Mouse (Mus musculus): ENCODE measurements around the gene Rell1.
"Not testable (repeated sequence)": the region's sequence is repeated elsewhere in the genome, so short reads cannot be mapped to it uniquely, and the experiment has no call there.

Rell1 gene

DNA sequence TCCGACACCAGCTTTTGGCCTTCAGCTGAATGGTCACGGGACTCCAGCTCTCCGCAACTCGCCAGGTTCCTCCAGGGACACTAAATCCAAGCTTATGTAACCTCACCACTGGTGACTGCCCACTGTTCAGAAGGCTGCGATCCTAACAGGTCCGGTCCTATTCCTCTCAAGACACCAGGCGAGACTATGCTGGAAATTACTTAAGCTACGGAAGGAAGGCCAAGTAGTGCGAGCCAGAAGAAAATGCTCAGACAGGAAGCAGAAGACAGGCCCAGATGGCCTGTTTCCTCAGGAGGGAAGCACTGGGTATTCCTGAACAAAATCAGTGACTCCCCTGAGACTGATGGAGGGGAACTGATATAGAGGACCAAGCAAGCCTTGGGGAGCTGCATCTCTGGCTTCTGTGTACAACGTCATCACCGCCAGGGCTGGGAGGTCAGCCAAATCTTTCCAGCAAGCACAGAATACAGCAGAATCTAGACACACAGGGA, 17.2 kb downstream of the Rell1 start:
- no peak for DNase-seq

DNA sequence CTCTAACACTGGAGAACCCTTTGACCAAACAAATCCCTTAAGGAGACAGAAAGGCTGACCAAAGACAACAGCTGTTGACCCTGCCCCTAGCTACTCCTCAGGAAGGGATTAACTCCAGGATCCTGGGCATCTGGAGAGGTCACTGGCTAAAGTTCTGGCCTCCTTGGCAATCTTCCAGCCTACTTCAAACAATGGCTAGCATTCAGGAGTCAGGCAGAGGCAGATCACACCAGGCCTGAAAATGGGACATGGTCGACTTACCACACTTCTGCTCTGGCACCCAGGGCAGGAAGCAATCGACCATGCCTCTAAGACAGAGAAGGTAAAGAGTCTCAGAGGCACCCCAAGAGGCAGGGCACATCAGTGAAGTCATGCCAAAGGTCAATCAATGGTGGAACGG, 19.5 kb downstream of the Rell1 start:
- DNase-seq = no peak

DNA sequence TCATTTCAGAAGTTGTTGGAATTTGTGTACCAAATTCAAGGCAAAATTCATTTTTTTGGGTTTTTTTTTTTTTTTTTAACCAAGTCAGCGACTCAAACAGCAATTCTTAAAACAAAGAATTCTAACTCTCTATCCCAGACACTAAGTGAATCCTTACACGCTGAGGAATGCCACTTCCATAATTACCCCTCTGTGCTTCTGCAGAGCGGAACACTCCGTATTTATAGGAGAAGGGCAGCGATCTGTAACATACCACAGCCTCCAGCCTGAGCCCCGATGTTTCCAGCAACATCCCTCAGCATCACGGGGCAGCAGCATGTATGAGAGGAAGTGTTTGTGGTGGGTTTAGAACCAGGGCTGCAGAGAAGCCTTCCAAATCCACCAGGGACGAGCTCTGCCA, 21.2 kb downstream of the Rell1 start:
- DNase-seq = no peak

DNA sequence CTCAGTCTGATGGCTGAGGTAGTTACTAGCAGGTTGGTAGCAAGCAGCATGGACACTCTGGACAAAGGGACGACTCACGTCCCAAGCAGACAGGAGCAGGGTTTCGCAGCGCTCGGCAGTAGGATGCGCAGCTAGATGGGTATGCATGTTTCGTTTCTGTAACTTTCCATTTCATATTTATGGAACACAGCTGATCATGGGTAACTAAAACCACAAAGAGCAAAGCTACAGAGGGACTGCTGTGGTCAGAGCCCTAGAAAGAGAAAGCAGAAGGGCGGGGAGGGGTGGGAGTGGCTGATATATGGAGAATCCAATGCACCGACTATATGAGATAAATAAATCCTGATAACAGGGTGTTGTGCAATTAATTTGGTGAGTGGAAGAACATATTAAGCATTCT, 25.4 kb downstream of the Rell1 start:
- DNase-seq = no peak

DNA sequence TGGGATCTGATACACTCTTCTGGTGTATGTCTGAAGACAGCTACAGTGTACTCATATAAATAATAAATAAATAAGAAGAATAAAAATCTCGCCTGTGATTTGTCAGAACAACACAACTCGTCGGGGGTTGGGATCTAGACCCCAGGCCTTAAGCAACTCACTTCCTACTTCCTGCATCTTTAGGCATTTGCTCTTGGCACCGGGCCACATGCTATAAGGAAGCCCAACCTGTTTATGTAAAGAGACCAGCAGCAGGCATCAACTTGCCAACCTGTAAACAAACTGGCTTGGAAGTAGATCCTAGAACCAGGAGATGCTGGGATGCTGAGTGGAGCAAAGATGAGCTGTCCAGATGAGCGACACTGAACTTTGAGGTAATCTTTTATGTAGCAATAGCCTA, 26.8 kb downstream of the Rell1 start:
- DNase-seq = no peak

DNA sequence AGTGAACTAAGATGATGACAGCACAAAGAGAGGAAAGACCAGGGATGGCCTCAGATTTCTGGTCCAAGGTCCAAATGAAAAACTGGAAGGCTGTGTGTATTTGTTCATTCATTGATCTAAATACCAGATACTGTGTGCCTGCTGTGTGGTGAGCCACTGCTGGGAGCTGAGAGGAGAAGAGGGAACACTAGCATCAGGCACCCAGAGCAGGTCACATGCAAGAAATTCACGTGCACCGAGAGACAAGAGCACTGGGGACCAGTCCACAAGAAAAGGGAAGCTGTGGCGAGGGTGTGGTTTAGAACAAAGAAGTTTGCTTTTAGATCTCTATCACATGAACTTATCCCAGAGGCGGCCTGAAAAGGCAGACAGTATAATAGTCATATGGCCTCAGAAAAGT, 30.1 kb downstream of the Rell1 start:
- no peak for DNase-seq

DNA sequence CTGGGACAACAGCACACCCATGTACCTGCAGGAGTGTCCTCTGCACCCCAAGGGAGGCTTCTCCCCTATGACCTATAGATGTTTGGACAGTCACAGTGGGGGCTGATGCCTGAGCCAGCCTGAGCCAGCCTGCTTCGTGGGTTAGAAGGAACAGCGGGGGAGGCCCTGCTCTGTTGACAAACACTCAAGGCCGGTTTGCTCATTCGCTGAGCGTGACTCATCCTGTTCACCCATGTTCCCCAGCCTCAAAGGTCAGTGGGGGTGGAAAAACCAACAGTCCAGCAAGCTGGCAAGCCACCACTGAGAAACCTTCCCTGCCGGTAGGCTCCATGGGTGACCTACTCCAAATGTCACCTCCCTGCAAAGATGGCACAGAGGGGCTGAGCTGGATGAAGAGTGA, 32.0 kb downstream of the Rell1 start:
- no peak for DNase-seq

DNA sequence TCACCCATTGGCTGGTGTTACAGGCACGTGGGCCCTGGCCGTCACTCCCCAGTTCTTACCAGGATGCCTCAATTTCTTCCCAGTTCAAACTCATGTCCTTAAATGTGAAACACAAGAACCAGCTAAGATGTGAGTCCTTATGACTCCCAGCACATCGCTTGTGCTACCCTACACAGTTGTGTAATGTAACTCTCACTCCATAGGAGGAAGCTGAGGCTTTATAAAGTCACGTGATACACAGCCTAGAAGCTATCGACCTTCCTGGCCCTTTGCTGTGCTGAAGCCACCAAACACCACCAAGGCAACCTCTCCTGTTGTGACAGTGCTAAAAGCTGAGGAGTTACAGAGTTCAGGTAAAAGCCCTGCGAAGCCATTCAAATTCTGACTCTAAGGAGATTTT, 33.1 kb downstream of the Rell1 start:
- no peak for DNase-seq

DNA sequence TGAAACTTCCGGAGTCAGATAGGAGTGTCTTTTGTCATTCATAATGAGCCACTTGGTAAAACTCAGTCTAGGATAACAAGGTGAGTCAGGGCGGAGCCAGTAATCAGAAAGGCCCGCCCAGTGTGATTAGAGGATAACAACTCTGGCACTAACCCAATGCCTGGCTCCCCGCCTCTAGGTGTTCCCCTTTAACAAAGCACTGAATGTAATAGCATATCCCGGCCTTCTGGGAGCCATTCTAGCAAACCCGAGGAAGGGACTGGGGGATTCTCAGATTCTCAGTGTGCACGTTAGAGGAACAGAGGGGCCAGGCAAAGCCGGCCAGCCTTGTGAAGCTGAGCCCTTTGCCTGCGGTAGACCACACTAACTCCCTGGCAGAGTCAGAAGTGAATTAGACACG, 35.9 kb downstream of the Rell1 start:
- DNase-seq = no peak

DNA sequence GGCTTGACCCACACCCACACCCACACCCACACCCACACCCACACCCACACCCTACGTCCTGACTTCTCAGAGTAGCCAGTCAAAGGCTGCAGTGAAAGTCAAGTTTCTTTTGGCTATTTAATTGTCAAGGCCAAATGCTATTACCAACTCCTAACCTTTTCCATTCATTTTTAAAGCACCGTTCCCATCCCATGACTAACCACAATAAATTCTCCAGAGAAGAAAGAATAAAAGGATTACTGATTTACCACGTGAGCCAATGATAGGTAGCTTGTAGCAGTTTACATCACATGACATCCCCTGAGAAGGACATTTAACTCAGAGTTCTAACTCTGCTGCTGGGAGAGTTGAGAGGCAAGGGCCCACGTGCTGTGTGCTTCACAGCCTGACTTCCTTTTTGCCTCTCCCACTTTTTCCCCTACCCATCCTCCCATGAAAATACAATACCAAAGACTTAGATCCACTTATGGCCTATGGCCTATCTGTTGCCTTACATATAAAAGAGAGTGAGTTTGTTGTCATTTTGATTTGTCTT, 37.8 kb downstream of the Rell1 start:
- DNase-seq = no peak

DNA sequence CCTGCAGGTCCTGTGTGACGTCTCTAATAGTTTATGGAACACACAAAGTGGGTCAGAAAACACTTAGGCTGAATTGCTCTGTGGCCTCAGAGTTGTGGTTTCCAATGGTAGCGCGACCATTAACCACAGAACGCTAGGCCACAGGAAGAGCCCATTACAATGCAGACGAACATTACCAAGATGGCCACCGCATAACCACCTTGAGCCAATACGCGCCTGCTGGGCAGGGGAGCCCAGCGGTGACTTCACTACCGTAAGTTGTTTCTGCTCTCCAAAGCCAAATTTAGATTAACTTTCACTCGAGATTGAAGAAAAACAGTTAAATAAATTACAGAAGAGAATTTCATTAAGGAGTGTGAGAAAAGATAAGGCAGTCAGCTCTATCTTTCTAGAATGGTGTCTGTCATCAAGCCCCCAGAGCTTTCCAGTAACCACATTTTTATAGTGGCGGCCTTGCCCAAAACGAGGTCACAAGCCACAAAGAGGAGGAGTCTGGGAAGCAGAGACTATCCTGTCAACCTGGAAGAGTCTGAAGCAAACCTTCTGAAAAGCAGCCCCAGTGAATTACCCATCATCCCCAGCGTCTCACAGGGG, 43.6 kb downstream of the Rell1 start:
- DNase-seq = no peak

DNA sequence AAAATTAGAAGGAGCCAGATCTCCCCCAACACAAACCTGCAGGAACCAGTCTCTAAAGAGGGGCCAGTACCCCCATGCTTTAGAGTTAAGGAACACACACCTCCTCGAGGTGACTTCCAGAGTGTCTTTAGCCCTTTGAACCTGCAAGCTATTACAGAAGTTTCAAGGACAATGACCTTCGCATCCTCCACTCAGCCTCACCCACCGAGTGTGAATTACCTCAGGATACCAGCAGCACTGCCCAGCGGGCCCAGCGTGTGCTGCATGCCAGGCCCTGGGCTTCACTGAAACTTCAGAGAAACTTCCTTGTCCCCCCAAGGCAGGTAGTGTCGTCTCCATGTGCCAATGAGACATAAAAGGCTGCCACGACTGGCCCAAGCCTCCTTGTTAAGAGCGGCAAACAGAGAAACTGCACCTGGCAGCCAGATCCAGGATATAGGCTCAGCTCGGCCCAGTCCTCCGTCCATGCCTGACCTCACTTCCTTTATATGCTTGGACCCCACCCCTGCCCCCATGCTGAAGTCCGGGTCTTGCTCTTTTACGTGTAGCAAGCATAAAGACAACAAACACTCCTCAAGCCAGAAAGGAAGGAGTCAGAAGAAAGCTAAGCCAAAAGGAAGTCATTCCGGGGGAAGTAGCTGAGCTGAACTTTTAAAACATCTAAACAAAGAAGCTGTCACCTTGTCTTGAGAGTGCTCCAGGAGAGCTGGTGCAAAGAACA, 45.2 kb downstream of the Rell1 start:
- no peak for DNase-seq

DNA sequence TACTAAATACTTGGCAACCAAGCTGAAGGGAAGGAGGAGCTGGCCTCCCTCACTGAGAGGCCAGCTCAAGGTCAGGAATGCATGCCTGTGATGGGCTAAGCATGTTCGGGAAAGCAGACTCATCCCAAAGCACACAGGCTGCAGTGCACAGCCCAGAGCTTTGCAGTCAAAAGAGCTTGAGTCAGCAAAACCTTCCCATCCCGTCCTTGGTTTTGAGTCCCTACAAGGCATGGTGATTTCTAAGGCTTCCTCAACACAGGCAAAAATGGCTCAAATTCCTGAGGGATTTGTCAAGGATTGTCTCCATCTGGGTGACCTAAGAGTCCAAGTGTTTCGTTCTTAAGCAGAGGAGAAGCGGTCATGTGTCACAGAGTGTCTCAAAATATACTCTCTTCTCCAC, 50.5 kb downstream of the Rell1 start:
- no peak for DNase-seq

DNA sequence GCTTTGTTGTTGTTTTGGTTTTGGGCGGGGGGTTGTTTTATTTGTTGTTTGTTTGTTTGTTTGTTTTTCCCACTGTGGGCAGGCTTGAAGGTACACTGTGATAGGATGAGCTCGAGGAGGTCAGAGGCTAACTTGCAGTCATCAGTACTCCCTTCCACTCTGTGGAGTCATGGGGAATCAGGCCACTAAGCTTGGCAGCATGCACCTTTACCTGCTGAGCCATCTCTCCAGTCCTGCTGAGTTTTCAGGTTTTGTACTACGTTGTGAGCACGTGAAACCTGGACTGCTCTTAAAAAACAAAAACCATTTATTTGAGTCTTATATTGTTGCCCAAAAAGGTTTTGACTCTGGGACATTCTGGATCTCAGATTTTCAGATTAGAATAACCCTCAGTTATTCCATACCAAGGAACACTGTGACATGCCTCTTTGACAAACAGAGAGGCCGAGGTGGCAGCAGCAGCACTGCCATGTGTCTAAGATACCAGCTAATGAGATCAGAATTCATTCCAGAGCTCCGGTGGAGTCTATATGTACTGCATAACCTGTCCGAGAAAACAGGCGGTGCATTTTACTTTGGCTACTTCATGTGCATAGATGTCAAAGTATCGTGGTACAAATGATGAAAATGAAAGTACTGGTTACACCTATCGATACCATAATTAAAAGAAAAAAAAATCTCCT, 52.1 kb downstream of the Rell1 start:
- no peak for DNase-seq

DNA sequence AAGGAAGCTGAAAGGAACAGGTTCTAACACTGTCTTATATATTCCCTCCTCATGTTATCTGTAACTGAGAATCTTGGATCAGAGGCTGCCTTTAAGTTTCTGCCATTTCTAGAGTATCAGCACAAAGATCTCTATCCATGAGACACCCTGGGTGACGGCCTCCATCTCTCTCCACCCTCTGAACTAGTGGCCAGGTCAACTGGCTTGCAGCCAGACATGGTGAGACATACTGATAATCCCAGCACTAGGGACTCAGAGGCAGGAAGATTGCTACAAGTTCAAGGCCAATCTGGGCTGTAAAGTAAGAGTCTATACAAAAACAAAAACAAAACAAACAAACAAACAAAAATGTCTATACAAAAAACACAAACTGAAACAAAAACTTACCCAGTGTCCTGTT, 53.8 kb downstream of the Rell1 start:
- DNase-seq = no peak

DNA sequence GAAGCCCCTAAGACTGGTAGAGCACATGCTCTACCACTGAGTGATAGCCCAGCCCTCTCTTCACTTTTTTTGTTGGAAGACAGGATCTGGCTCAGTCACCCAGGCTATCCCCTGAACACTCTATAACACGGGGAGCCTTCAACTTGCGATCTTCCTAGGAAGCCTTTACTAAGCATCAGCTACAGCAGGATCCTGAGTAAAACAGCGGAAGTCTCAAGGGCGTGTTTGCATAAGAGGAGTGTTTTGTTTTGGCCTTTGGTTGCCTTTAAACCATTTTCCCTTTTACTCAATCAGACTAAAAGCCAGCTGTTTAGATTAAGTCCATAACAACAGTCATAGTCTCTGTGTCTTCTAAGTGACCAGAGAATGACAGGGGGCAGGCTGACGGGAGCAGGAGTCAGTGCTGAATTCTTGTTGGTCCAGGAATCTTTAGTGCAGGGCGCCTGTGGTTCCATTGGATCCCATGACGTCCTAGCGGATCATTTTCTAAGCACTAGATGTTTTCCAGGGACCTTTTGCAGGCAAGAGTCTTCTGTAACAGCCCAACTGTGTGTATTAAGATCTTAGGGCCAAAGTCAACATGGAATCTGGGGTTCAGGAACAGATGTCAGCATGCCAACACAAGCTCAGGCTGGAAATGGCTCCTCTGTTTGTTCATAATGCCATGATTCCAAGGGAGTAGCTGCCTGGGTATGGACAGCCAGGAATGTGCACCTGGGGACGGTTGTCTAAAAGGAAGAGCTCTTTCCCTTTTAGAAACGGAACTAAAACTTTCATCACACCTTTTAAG, 58.3 kb downstream of the Rell1 start:
- no peak for DNase-seq

DNA sequence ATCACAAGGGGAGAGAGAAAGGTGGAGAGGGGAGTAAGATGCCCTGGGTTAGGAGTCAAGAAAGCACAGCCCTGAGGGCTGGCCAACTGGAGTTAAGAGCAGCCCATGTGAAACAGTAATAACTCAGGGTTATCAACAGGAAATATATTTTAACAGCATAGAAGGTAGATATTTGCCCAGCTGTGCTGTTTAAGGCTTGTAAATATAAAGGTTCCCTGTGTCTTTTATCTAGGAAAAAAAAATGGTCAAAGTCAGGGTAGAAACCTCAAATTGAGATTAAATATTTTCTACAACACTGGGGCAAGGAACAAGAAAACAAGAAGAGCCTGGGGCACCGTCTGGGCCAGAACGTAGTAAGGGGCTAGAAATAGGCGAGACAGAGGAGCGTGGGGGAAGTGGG, 61.2 kb downstream of the Rell1 start:
- no peak for DNase-seq

DNA sequence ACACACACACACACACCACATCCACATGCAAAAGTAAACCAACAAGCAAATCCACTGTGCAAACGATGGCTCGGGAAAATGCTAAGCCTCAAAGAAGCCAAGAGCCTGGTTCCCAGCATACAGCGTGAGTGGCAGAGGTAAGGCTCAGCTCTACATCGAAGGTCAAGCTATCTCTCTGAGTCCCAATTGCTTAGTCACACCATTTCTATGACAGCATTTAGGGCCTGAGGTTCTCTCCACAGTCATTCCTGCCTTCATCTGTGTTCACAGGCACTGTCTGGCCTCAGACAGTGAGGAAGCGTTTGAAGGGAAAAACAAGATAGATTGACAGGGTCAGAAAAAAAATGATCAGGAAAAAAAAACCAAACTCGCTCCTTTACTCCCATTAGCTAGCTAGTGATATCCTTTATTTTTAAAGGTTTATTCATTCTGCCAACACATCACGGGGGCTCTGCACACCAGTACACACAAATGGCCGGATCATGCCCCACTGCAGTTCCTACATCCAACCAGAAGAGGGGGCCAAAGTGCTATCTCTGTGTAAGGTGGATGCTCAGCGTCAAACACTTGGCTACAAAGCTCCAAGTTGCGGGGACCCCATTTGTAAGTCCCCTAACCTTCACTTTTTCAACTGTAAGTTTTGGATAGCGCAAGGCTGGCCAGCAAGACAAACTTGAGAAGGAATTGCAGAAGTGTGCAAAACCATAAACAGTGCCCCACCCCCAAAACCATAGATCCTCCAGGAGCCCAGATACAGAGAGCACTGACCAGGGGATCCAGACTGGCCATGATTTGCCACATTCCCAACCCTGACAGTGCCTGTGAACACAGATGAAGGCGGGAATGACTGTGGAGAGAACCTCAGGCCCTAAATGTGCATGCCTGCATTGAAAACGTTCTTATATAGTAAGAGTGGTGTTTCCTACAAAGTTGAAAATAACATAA, 62.3 kb downstream of the Rell1 start:
- peak; percentile 83 for DNase-seq

DNA sequence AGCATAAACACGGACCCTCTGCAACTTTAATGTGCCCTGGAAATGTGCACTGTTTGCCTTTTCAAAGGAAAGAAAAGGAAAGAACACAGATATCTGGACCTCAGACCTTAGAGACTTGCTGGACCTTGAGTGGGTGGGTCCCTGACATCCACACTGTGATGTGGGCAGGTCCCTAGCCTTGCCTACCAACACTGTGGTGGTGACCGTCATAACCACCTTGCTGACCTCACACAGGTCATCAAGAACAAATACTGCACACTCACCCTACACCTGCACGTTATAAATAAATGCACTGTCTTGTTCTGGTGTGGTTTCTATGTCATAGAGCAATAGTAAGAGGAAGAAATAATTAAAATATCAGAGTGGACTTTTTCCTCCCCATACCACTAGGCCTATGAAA, 65.4 kb downstream of the Rell1 start:
- DNase-seq = no peak

DNA sequence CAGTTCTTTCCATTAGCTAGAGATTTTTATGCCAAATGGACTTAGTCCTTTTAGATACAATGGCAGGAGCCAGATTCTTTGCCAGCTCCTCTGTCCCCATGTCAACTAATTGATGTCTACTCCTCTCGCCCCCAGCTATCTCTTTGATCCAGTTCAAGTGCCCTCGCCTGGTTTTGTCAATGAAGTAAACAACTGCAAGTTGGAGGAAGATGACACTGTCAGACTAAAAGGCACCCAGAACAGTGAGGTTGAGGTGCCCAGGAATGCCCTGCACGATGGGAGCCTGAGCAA, 70.9 kb downstream of the Rell1 start:
- no peak for DNase-seq

DNA sequence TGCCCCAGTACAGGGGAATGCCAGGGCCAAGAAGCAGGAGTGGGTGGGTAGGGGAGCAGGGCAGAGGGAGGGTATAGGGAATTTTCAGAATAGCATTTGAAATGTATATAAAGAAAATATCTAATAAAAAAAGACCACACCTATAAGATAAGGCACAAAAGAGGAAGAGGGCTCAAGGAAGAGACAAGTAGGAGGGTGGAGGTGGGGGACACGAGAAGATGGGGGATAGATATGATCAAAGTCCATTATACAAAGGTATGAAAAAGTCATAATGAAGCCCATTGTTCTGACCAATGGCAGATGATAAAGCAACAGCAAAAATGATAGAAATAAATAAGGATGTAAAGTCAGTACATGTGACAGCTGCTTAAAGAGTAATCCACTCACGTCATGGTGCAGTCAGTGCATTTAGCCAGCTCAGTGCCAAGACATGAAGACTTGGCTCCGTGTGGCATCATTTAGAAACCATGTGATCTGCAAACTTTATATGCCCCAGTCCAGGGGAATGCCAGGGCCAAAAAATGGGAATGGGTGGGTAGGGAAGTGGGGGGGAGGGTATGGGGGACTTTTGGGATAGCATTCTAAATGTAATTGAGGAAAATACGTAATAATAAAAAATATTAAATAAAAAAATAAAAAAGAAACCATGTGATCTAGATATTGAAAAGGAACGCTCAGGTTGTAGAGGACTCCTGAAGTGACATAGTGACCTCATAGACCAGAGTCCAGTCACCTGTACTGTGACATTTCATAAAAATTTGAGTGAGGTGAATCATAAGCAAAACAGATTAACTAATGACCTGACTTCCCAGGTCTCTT, 71.5 kb downstream of the Rell1 start:
- not testable (repeated sequence) for DNase-seq

All from right cerebral cortex, postnatal 25 days (tissue).